Mouse (Mus musculus): ENCODE data around the gene Fam129a. TPM values are rescaled to one million over a fixed set of nuclear protein-coding genes. Genes with fewer than 3 reads are reported as not detected.

Gene Fam129a
- polyA plus RNA-seq, 1 experiment from 2014 or later: 16.3 TPM

DNA sequence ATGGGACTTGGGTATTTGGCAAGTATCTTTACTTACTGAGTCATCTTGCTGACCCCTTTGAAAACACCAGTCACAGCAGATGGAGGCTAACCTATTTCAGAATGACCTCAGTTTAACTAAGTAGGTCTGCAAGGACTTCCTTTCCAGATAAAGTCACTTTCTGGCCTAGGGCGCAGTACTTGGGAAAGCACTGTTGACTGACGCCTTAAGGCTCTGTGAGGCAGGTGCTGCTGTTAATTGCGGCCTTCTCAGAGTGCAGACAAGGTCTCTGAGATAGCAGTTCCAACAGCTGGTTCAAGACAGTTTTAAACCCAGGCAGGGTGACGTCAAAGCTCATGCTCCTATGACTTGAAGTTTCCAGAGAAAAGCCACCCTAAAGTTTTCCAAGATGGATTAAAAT is 89.3 kb downstream of the Fam129a start:
- ATAC-seq (ENCODE audit: low read depth) (no peak), DNase-seq (ENCODE audit: low spot score) (no peak)
- H3K9ac ChIP-seq (ENCODE audit: low read depth, low read length): no peak overlapping the region
- no peaks in the 10 kb centered on the region for H3K36me3 ChIP-seq (ENCODE audit: control insufficient read depth, insufficient read depth, low read length)
- 84% methylated on average over 4 of the region's 4 CpGs for WGBS
- no peak overlapping the region for H3K27ac ChIP-seq (replicated peaks; ENCODE audit: low read depth, low read length)
- H3K4me1 ChIP-seq (ENCODE audit: control insufficient read depth, insufficient read depth, low read length): peaks cover 4% of the 10 kb centered on the region
- H3K4me3 ChIP-seq (ENCODE audit: low read depth, low read length): no peak overlapping the region
- no peaks in the 10 kb centered on the region for H3K27me3 ChIP-seq (replicated peaks; ENCODE audit: control insufficient read depth, insufficient read depth, low read length)
- no peak overlapping the region for H3K4me2 ChIP-seq (ENCODE audit: low read depth, low read length)
- no peaks in the 10 kb centered on the region for H3K9me3 ChIP-seq (ENCODE audit: control insufficient read depth, low read length)

DNA sequence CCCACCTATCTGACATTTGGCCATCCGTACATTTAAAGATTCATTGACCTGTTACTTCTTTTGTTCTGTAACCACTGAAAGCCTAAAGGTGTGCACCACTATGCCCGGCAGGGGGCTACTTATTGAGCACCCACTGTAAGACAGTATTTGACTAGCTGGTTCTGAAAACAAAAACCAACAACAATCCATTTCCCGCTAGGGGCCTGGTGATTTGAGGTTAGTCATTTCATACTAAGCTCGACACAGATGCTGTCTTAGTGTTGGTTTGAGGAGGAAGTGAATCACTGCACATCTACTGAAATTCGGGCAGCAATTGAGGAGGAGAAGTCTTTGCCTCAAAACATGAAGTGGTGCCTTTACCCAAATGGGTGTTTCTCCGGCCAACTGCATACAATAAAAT is 89.9 kb downstream of the Fam129a start:
- Histone ChIP-seq H3K4me3 (ENCODE audit: low read depth, low read length) (no peak overlapping the region), H3K9ac (ENCODE audit: low read depth, low read length) (no peak overlapping the region), H3K27me3 (replicated peaks; ENCODE audit: control insufficient read depth, insufficient read depth, low read length) (no peaks in the 10 kb centered on the region), H3K4me2 (ENCODE audit: low read depth, low read length) (no peak overlapping the region), H3K36me3 (ENCODE audit: control insufficient read depth, insufficient read depth, low read length) (no peaks in the 10 kb centered on the region), H3K4me1 (ENCODE audit: control insufficient read depth, insufficient read depth, low read length) (peaks cover 5% of the 10 kb centered on the region), H3K27ac (replicated peaks; ENCODE audit: low read depth, low read length) (no peak overlapping the region), H3K9me3 (ENCODE audit: control insufficient read depth, low read length) (no peaks in the 10 kb centered on the region)
- 86% methylated on average over 6 of the region's 6 CpGs for WGBS
- ATAC-seq (ENCODE audit: low read depth) (no peak), DNase-seq (ENCODE audit: low spot score) (no peak)

DNA sequence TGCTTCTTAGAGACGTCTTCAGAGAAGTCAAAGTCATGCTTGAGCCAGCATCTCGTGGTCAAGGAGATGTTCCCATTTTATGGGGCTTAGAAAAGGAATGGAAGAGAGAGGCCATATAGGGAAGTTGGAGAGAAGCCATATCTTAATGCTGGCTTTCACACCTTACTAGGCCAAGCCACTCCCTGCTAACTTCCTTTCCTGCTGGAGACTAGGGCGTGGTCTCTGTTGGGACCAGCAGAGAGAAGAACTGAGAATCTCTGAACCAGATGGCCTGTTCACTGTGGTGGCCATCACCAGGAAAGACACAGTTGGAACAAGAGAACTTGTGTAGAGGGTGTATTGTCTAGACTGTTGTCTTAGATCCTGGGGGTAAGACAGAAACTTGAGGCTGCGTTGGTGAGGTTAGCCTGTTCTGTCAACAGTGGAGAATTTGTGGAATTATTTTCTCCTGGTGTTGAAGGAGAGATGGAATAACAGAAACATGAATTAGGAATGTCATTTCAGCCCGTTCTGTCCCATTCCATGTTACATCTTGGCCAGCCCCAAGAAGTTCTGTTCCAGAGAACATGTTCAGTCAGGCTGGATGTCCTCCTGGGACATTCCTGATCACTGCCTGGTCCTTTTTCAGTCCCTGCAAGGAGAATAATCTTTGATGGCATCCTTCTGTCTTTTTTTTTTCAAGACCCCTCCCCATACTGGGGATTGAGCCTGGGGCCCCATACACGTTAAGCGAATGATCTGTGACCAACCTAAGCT is 90.9 kb downstream of the Fam129a start:
- H3K27ac ChIP-seq (replicated peaks; ENCODE audit: low read depth, low read length): no peak overlapping the region
- 82% methylated on average over 7 of the region's 7 CpGs for WGBS
- H3K27me3 ChIP-seq (replicated peaks; ENCODE audit: control insufficient read depth, insufficient read depth, low read length): no peaks in the 10 kb centered on the region
- no peak for DNase-seq (ENCODE audit: low spot score)
- no peaks in the 10 kb centered on the region for H3K9me3 ChIP-seq (ENCODE audit: control insufficient read depth, low read length)
- no peak overlapping the region for H3K9ac ChIP-seq (ENCODE audit: low read depth, low read length)
- H3K4me3 ChIP-seq (ENCODE audit: low read depth, low read length): no peak overlapping the region
- H3K4me1 ChIP-seq (ENCODE audit: control insufficient read depth, insufficient read depth, low read length): peaks cover 5% of the 10 kb centered on the region
- no peak overlapping the region for H3K4me2 ChIP-seq (ENCODE audit: low read depth, low read length)
- H3K36me3 ChIP-seq (ENCODE audit: control insufficient read depth, insufficient read depth, low read length): no peaks in the 10 kb centered on the region
- no peak for ATAC-seq (ENCODE audit: low read depth)

DNA sequence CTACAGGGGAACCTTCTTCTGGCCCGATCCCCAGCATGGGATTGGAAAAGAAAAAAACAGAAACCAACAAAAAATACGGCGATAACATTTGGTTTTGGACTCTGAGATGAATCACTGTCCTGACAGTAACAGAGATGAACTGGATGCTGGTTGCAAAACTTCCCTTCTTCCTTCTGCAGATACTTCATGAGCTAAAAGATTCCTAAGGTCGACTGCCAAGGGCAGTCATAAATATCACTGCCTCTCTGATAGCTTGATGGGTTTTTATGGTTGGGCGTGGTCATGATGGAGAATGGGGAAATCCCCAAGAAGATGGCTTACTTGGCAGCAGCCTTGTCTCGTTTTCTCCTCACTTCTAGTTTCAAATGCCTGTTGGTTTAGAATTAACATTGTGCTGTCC is 92.0 kb downstream of the Fam129a start:
- Histone ChIP-seq H3K4me1 (ENCODE audit: control insufficient read depth, insufficient read depth, low read length) (peaks cover 5% of the 10 kb centered on the region), H3K9ac (ENCODE audit: low read depth, low read length) (no peak overlapping the region), H3K36me3 (ENCODE audit: control insufficient read depth, insufficient read depth, low read length) (no peaks in the 10 kb centered on the region), H3K27me3 (replicated peaks; ENCODE audit: control insufficient read depth, insufficient read depth, low read length) (no peaks in the 10 kb centered on the region), H3K27ac (replicated peaks; ENCODE audit: low read depth, low read length) (no peak overlapping the region), H3K9me3 (ENCODE audit: control insufficient read depth, low read length) (no peaks in the 10 kb centered on the region), H3K4me2 (ENCODE audit: low read depth, low read length) (no peak overlapping the region), H3K4me3 (ENCODE audit: low read depth, low read length) (no peak overlapping the region)
- ATAC-seq (ENCODE audit: low read depth) (no peak), DNase-seq (ENCODE audit: low spot score) (no peak)
- 75% methylated on average over 6 of the region's 6 CpGs for WGBS

DNA sequence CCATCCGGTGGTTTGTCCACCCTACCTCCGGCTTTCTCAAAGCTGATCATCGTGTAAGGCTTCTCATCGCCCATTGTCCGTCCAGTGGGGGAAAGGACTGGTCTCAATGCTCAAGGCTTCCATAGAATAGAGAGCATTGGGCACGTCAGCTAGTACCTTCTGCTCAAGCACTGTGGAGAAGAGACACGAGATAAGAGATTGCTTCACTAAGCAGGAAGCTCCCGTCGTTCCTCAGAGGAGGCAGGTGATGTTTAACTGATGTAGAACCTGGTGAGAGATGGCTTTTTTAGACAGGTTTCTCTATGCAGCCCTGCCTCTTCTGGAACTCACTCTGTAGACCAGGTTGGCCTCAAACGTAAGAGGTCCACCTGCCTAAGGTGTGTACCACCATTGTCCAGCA is 93.4 kb downstream of the Fam129a start:
- H3K27me3 ChIP-seq (replicated peaks; ENCODE audit: control insufficient read depth, insufficient read depth, low read length): no peaks in the 10 kb centered on the region
- DNase-seq (ENCODE audit: low spot score) (no peak), ATAC-seq (ENCODE audit: low read depth) (no peak)
- no peak overlapping the region for H3K9ac ChIP-seq (ENCODE audit: low read depth, low read length)
- H3K4me2 ChIP-seq (ENCODE audit: low read depth, low read length): no peak overlapping the region
- peaks cover 5% of the 10 kb centered on the region for H3K4me1 ChIP-seq (ENCODE audit: control insufficient read depth, insufficient read depth, low read length)
- WGBS: 90% methylated on average over 10 of the region's 10 CpGs
- no peaks in the 10 kb centered on the region for H3K36me3 ChIP-seq (ENCODE audit: control insufficient read depth, insufficient read depth, low read length)
- H3K27ac ChIP-seq (replicated peaks; ENCODE audit: low read depth, low read length): no peak overlapping the region
- no peak overlapping the region for H3K4me3 ChIP-seq (ENCODE audit: low read depth, low read length)
- H3K9me3 ChIP-seq (ENCODE audit: control insufficient read depth, low read length): no peaks in the 10 kb centered on the region

DNA sequence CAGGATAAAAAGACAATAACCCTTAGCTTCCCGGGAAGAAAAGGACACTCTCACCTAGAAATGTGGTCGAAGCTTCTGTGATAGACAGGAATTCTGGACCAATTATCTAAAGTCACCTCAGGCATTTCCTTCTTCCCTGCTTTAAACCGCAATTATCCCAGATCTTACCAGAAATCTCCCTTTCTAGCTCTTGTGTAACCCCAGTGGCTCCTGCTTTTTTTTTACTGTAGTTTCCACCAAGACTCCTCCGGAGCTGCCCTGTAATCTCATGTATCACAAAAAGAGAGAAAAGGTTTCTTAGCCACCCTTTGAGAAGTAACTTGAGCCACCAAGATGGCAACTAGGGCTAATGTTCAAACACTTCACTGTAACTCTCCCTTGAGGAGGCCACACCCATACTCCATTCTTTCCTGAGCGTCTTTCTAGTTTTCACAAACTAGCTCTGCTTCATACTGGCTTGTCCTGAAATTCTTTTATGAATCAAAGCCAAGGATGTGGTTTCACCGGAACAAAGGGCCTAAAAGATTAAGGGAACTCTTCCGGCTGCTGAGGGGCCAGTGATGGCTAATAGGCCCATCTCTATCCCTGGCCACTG is 93.9 kb downstream of the Fam129a start:
- peaks cover 5% of the 10 kb centered on the region for H3K4me1 ChIP-seq (ENCODE audit: control insufficient read depth, insufficient read depth, low read length)
- no peaks in the 10 kb centered on the region for H3K36me3 ChIP-seq (ENCODE audit: control insufficient read depth, insufficient read depth, low read length)
- no peak overlapping the region for H3K9ac ChIP-seq (ENCODE audit: low read depth, low read length)
- H3K27me3 ChIP-seq (replicated peaks; ENCODE audit: control insufficient read depth, insufficient read depth, low read length): no peaks in the 10 kb centered on the region
- 0 out of 2 replicates have a peak overlapping the region, but pooled peaks have one; percentile 21 for H3K27ac ChIP-seq (replicated peaks; ENCODE audit: low read depth, low read length)
- 48% methylated on average over 7 of the region's 7 CpGs for WGBS
- DNase-seq (ENCODE audit: low spot score) (no peak), ATAC-seq (ENCODE audit: low read depth) (peak; percentile 60; the same call in 1 of the 2 replicates)
- no peak overlapping the region for H3K4me2 ChIP-seq (ENCODE audit: low read depth, low read length)
- H3K9me3 ChIP-seq (ENCODE audit: control insufficient read depth, low read length): no peaks in the 10 kb centered on the region
- H3K4me3 ChIP-seq (ENCODE audit: low read depth, low read length): no peak overlapping the region

DNA sequence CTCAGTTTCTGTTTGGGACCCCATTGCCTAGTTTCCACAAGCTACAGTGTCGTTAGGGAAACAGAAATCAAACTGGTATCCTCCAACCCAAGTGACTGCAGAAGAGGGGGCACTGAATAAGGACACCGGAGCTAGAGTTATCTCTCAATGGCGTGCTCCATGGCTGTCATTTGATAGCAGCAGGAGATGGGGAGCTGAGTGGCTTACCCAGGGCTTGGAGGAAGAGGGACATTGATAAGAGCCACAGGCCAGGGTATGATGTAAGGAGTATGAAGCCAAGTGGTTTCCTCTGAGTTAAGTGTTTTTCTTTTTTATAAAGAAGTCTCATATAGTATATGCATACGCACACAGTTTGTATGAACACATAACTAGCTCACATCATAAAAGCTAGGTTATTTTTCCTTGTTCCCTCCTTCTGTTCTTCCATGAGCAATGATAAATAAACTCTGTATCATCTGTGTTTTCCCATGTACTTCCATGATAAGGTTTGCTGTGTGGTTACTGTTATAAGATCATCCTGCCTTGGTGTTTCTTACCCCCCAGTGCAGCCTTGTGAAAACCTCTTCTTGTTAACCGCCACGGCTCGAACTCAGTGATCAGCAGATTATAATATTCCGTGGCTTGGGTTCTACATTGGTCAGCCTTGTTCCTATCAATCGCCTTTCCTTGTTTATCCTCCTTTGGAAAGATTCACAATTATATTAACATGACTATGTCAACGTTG is 96.5 kb downstream of the Fam129a start:
- Histone ChIP-seq H3K4me3 (ENCODE audit: low read depth, low read length) (no peak overlapping the region), H3K9me3 (ENCODE audit: control insufficient read depth, low read length) (no peaks in the 10 kb centered on the region), H3K4me1 (ENCODE audit: control insufficient read depth, insufficient read depth, low read length) (peaks cover 5% of the 10 kb centered on the region), H3K27me3 (replicated peaks; ENCODE audit: control insufficient read depth, insufficient read depth, low read length) (no peaks in the 10 kb centered on the region), H3K4me2 (ENCODE audit: low read depth, low read length) (no peak overlapping the region), H3K36me3 (ENCODE audit: control insufficient read depth, insufficient read depth, low read length) (no peaks in the 10 kb centered on the region), H3K27ac (replicated peaks; ENCODE audit: low read depth, low read length) (no peak overlapping the region), H3K9ac (ENCODE audit: low read depth, low read length) (no peak overlapping the region)
- DNase-seq (ENCODE audit: low spot score) (no peak), ATAC-seq (ENCODE audit: low read depth) (no peak)
- WGBS: 88% methylated on average over 10 of the region's 10 CpGs

DNA sequence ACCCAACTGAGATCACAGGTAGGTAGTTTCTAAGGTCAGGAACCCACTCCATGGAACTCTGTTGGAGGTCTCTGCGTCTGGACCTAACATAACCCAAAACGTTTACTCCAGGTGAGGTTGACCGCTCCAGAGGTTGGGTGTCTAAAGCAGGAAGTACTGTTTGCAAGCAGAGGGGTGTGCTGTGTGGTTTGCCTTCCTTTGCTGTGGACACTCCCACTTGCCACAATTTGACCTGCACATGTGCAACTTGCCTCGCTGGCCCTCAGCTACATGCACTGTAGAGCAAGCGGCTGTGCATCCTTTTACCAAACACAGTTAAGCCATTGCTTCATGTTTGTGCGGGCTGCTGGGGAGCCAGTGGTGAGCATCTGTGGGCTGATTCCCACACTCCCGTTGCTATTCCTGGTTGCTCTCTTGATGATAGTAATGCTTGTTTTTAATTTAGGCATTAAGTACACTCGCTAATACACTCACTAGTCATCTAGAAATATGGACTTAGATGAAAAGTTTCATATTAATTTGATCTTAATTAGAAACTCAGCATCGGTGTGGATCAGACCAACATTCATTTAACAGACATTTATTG is 99.1 kb downstream of the Fam129a start:
- peaks cover 3% of the 10 kb centered on the region for H3K4me1 ChIP-seq (ENCODE audit: control insufficient read depth, insufficient read depth, low read length)
- WGBS: 83% methylated on average over 9 of the region's 9 CpGs
- ATAC-seq (ENCODE audit: low read depth) (no peak), DNase-seq (ENCODE audit: low spot score) (no peak)
- H3K27me3 ChIP-seq (replicated peaks; ENCODE audit: control insufficient read depth, insufficient read depth, low read length): no peaks in the 10 kb centered on the region
- H3K36me3 ChIP-seq (ENCODE audit: control insufficient read depth, insufficient read depth, low read length): no peaks in the 10 kb centered on the region
- H3K9me3 ChIP-seq (ENCODE audit: control insufficient read depth, low read length): no peaks in the 10 kb centered on the region
- no peak overlapping the region for H3K27ac ChIP-seq (replicated peaks; ENCODE audit: low read depth, low read length)
- H3K4me3 ChIP-seq (ENCODE audit: low read depth, low read length): no peak overlapping the region
- no peak overlapping the region for H3K9ac ChIP-seq (ENCODE audit: low read depth, low read length)
- H3K4me2 ChIP-seq (ENCODE audit: low read depth, low read length): no peak overlapping the region
